Mouse (Mus musculus) stomach, postnatal 0 days (tissue): Measurements from ENCODE around the gene Ctnnbl1.

ENCODE experiments used
- CTCF ChIP-seq: IDR thresholded peaks from 2 replicates; pipeline ENCODE4 v1.5.1; 2016; ENCODE audit warnings: antibody characterized with exemption, low read depth, mild to moderate bottlenecking, moderate library complexity
- EP300 ChIP-seq: optimal IDR thresholded peaks from 2 replicates; pipeline ENCODE3; 2016; ENCODE audit warnings: antibody characterized with exemption

DNA sequence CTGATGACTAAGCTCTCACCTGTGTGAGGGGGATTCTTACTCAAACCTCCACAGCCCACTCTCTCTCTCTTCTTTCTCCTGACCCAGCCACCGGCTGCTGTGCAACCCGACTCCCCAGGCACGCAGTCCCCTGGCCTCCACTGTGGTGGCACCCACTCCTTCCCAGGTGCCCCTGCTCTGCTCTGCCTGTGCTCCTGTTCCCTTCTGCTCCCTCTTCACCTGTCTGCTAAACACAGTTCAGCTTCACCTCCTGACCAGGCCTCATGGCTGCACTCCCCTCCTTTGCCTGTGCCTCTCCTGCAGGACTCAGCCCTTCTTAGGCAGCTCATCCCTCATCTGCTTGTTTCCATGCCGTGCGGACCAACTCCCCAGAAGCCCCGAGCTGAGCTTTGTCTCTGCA, 92.9 kb downstream of the Ctnnbl1 start:
- TF ChIP-seq CTCF: no peak
- TF ChIP-seq EP300: no peak
